ENCODE assay signal across 29 mouse cellular contexts in the genomic region with DNA sequence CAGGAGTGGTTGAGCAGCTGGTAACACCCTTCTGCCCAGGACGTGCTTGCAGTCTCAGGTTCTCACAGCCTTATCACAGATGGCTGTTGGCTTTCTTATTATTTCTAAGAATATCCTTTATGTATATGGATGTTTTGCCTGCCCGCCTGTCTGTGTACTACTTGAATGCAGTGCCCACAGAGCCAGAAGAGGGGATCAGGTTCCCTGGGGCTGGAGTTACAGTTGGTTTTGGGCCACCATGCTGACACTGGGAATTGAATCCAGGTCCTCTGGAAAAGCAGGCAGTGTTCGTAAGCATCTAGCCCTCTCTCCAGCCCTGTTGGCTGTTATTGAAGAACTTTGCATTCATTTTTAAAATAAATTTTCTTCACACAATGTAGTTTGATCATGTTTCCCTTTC. TPM values are rescaled to one million over a fixed set of nuclear protein-coding genes. Genes with fewer than 3 reads are reported as not detected.
DNase-seq lines count a peak whose midpoint lies in the region; ATAC-seq lines count a peak whose summit lies in the region.
"Had no signal": no experiment of that assay in that cellular context is flagged by ENCODE, and none has a peak within 500 bp of the region (broad histone marks: within the 10 kb centered on the region; RNA-seq: fewer than 3 reads in every experiment).

No protein-coding gene starts in this region.

- no peak for ATAC-seq in midbrain, embryonic 12.5 days (ENCODE audit: low FRiP score, low read depth)
- ATAC-seq in embryonic facial prominence, embryonic 15.5 days (ENCODE audit: insufficient number of reproducible peaks, low FRiP score, low TSS enrichment, low read depth): no peak
- ATAC-seq: forebrain, embryonic 15.5 days; intestine, embryonic 16.5 days; midbrain, embryonic 16.5 days had no signal

- no peaks in the 10 kb centered on the region for H3K27me3 ChIP-seq in midbrain, embryonic 12.5 days
- H3K27me3 ChIP-seq in midbrain, embryonic 10.5 days (ENCODE audit: low read depth, poor library complexity, severe bottlenecking): no peaks in the 10 kb centered on the region
- no peaks in the 10 kb centered on the region for H3K27me3 ChIP-seq in embryonic facial prominence, embryonic 15.5 days
- H3K27me3 ChIP-seq: forebrain, embryonic 15.5 days; hindbrain, embryonic 13.5 days; limb, embryonic 15.5 days; liver, embryonic 13.5 days; neural tube, embryonic 12.5 days had no signal

- H3K27ac ChIP-seq in midbrain, embryonic 12.5 days (replicated peaks): 0 out of 2 replicates have a peak overlapping the region, but pooled peaks have one; percentile 3
- no peak overlapping the region for H3K27ac ChIP-seq in midbrain, embryonic 10.5 days (replicated peaks)
- peak overlapping the region; percentile 40; the same call in 1 of the 2 replicates for H3K27ac ChIP-seq in embryonic facial prominence, embryonic 15.5 days (replicated peaks)
- H3K27ac ChIP-seq: forebrain, embryonic 10.5 days; forebrain, embryonic 15.5 days; heart, embryonic 10.5 days; hindbrain, embryonic 13.5 days; kidney, postnatal 0 days; limb, embryonic 10.5 days; limb, embryonic 15.5 days; liver, embryonic 13.5 days; neural tube, embryonic 12.5 days; stomach, postnatal 0 days had no signal

- H3K9ac ChIP-seq in midbrain, embryonic 12.5 days (replicated peaks): no peak overlapping the region
- H3K9ac ChIP-seq in embryonic facial prominence, embryonic 15.5 days: no peak overlapping the region
- H3K9ac ChIP-seq: forebrain, embryonic 15.5 days; hindbrain, embryonic 13.5 days; limb, embryonic 15.5 days; liver, embryonic 13.5 days; neural tube, embryonic 12.5 days had no signal

- H3K4me2 ChIP-seq in midbrain, embryonic 12.5 days (replicated peaks): no peak overlapping the region
- H3K4me2 ChIP-seq in embryonic facial prominence, embryonic 15.5 days (replicated peaks): no peak overlapping the region
- H3K4me2 ChIP-seq: forebrain, embryonic 15.5 days; hindbrain, embryonic 13.5 days; limb, embryonic 15.5 days; liver, embryonic 13.5 days; neural tube, embryonic 12.5 days had no signal

- no peaks in the 10 kb centered on the region for H3K36me3 ChIP-seq in midbrain, embryonic 12.5 days
- no peaks in the 10 kb centered on the region for H3K36me3 ChIP-seq in midbrain, embryonic 10.5 days
- no peaks in the 10 kb centered on the region for H3K36me3 ChIP-seq in embryonic facial prominence, embryonic 15.5 days
- H3K36me3 ChIP-seq: forebrain, embryonic 10.5 days; forebrain, embryonic 15.5 days; heart, embryonic 10.5 days; hindbrain, embryonic 13.5 days; limb, embryonic 10.5 days; limb, embryonic 15.5 days; liver, embryonic 13.5 days; neural tube, embryonic 12.5 days had no signal

- intact Hi-C loops in gastrocnemius, postnatal 14 days (cut with DNase I; ENCODE audit: low total_unique reads): loop anchor here (10.0 kb wide), 1 partner anchor 1936 kb away; no protein-coding TSS in a partner anchor

- peaks cover 14% of the 10 kb centered on the region for H3K4me1 ChIP-seq in midbrain, embryonic 12.5 days
- H3K4me1 ChIP-seq in midbrain, embryonic 10.5 days: peaks cover 27% of the 10 kb centered on the region
- peaks cover 38% of the 10 kb centered on the region for H3K4me1 ChIP-seq in embryonic facial prominence, embryonic 15.5 days

- DNase-seq in cerebellum, adult 9-10 months: peak; percentile 46
- DNase-seq in cerebellum, adult 11 months: no peak
- peak; percentile 20 to 22 for DNase-seq in gastrocnemius, adult 8-10 months (ENCODE audit: low spot score in 2 of 2)
- DNase-seq in gastrocnemius, postnatal 14 days: no peak
- no peak for DNase-seq in midbrain, embryonic 10.5 days (ENCODE audit: low spot score)
- no peak for DNase-seq in layer of hippocampus, adult 11-12 months (ENCODE audit: low spot score)
- DNase-seq: adrenal gland, postnatal 25 days; embryo, embryonic 11 days; heart, postnatal 4 days; kidney, adult 8-10 months; kidney, postnatal 4 days; liver, embryonic 13.5 days; right cerebral cortex, adult 18-20 months; thymus, adult 18-20 months; thymus, postnatal 25 days had no signal

- H3K9me3 ChIP-seq in midbrain, embryonic 12.5 days: no peaks in the 10 kb centered on the region
- H3K9me3 ChIP-seq in midbrain, embryonic 10.5 days (replicated peaks): no peaks in the 10 kb centered on the region
- no peaks in the 10 kb centered on the region for H3K9me3 ChIP-seq in embryonic facial prominence, embryonic 15.5 days (replicated peaks)
- H3K9me3 ChIP-seq: forebrain, embryonic 10.5 days; forebrain, embryonic 15.5 days; heart, embryonic 10.5 days; hindbrain, embryonic 13.5 days; limb, embryonic 10.5 days; limb, embryonic 15.5 days; liver, embryonic 13.5 days; neural tube, embryonic 12.5 days had no signal

- WGBS in midbrain, embryonic 12.5 days: 80% methylated on average over 3 of the region's 3 CpGs
- WGBS in midbrain, embryonic 10.5 days: 72% methylated on average over 3 of the region's 3 CpGs
- WGBS in embryonic facial prominence, embryonic 15.5 days: 48% methylated on average over 3 of the region's 3 CpGs

- H3K4me3 ChIP-seq in midbrain, embryonic 12.5 days: no peak overlapping the region
- H3K4me3 ChIP-seq in midbrain, embryonic 10.5 days: no peak overlapping the region
- no peak overlapping the region for H3K4me3 ChIP-seq in embryonic facial prominence, embryonic 15.5 days (replicated peaks)
- H3K4me3 ChIP-seq: forebrain, embryonic 10.5 days; forebrain, embryonic 15.5 days; heart, embryonic 10.5 days; hindbrain, embryonic 13.5 days; limb, embryonic 10.5 days; limb, embryonic 15.5 days; liver, embryonic 13.5 days; myocyte; neural tube, embryonic 12.5 days had no signal

RNA-seq across cellular contexts. Expression of gene Inpp5a, which starts 50.1 kb away (rescaled TPM):
- total RNA-seq in gastrocnemius, adult 8-10 months (2022): 10 to 100 TPM; 74.7 to 91.2 (median 87.5) TPM
- total RNA-seq in gastrocnemius, postnatal 14 days (2021): 10 to 100 TPM; 36.5 to 39.8 TPM
- 22.5 and 24.8 TPM in 2 replicates for polyA plus RNA-seq in midbrain, embryonic 12.5 days (2016; fragmentation: Nextera tagmentation; extraction: Ambion mirVana)
- polyA plus RNA-seq in midbrain, embryonic 10.5 days (2016; fragmentation: Nextera tagmentation; extraction: Ambion mirVana): 17.3 and 19.2 TPM in 2 replicates
- polyA plus RNA-seq in embryonic facial prominence, embryonic 15.5 days (2015; fragmentation: Nextera tagmentation; extraction: Ambion mirVana): 30.5 and 31.5 TPM in 2 replicates

Comparison
In these comparisons a context has a peak if more than half of its experiments do, and no peak if none do; other contexts are left out.
1. DNase-seq: peak in cerebellum, adult 9-10 months (single experiment) and gastrocnemius, adult 8-10 months (2 of 2); none in cerebellum, adult 11 months (single experiment), gastrocnemius, postnatal 14 days (single experiment), midbrain, embryonic 10.5 days (single experiment) and layer of hippocampus, adult 11-12 months (single experiment).